Mouse (Mus musculus): ENCODE measurements at regions not wholly inside any gene's neighbourhood (a gene's known extent, or its start where the extent isn't known, plus 50 kb on each side); places are given as distances from the start of the nearest gene placed in this dataset.

DNA sequence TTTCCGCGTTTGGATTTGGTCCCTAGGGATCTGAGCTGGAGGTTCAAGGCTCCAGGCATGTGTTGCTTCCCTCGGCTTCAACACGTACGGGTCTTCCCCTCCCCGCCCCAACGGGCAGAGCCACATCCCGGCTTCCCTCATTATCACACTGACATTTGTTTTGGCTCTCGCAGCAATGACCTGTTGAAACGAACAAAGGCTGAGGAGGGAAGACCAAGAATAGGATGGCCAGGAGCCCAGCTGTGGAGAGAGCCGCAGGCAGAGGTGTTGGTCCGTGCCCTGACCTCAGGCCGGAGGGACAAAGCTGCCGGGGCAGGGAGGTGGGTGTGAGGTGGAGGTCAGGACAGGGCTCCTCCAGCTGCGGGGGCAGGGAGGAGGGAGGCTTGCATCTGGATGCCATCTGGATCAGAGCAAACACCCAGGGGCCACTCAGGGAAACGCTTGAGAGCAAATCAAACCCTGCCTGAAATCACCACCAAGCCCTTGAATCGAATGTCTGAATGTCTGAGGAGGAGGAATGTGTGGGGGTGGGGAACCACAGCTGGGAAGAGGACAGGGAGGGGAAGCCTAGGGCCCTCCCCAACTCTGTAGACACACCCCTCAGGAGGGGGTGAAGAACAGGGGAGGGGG is 145.6 kb downstream of the Vegfa start:
- Histone ChIP-seq H3K27me3 (ENCODE audit: control insufficient read depth, insufficient read depth, insufficient read length) (no peaks in the 10 kb centered on the region), H3K36me3 (ENCODE audit: control insufficient read depth, insufficient read depth) (no peaks in the 10 kb centered on the region), H3K4me3 (ENCODE audit: insufficient read depth, poor library complexity, severe bottlenecking) (no peak overlapping the region), H3ac (ENCODE audit: control insufficient read depth, insufficient read length, low read depth) (no peak overlapping the region), H3K79me2 (ENCODE audit: control insufficient read depth, insufficient read depth) (no peaks in the 10 kb centered on the region), H3K79me3 (ENCODE audit: low read depth) (no peaks in the 10 kb centered on the region)
- TF ChIP-seq FOSL1 (IDR thresholded peaks at IDR 0.05; ENCODE audit: insufficient read depth, low read length, poor library complexity, severe bottlenecking) (no peak), CEBPB (IDR thresholded peaks at IDR 0.05; ENCODE audit: low read depth) (no peak), CTCF (IDR thresholded peaks at IDR 0.05; ENCODE audit: control insufficient read depth, insufficient read depth, insufficient read length) (no peak), MYOG (IDR thresholded peaks at IDR 0.05; ENCODE audit: control insufficient read depth, extremely low read depth, insufficient read length) (no peak), USF1 (IDR thresholded peaks at IDR 0.05; ENCODE audit: low read depth) (no peak), MAX (IDR thresholded peaks at IDR 0.05) (no peak), MYOD1 (IDR thresholded peaks at IDR 0.05; ENCODE audit: control insufficient read depth, insufficient read length, low read depth) (no peak)

DNA sequence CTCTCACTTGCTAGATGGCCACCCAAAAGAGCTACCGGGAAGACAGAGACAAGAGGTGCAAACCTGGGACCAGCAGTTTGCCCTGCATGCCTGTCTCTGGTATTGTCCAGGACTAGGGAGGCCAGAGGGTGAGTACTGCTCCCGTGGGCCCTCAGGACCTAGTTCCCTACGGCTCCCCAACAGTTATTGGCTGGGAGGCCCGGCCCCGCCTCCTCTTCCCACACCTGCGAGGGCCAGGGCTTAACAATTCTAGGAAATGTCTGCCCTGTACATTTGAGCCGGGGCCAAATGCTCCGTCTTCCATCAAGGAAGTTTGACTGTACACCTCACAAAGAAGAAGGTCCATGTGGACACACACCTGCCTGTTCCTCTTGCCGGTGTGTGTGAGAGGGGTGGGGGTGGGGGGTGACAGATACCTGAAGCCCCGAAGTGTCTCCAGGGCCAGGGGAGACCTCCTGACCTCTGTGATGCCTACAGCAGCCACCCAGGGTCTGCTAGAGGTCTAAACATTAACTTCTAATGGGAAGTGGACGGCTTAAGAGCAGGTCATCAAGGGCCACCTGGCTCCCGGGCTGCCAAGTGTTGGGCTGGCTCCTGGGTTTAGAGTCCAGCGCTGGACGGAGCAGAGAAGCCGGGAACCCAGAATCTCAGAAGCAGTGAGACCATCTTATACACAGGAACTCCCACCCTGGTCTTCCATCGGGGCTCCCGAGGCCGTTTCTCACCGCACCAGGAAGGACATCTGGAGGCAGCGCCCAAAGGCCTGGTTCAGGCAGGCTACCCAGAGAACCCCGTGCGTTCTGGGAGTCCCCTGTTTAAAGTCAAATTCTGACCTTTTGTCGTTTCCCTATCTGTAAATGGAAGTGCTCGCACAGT is 146.5 kb downstream of the Vegfa start:
- H3K4me3 ChIP-seq (ENCODE audit: insufficient read depth, poor library complexity, severe bottlenecking): no peak overlapping the region

DNA sequence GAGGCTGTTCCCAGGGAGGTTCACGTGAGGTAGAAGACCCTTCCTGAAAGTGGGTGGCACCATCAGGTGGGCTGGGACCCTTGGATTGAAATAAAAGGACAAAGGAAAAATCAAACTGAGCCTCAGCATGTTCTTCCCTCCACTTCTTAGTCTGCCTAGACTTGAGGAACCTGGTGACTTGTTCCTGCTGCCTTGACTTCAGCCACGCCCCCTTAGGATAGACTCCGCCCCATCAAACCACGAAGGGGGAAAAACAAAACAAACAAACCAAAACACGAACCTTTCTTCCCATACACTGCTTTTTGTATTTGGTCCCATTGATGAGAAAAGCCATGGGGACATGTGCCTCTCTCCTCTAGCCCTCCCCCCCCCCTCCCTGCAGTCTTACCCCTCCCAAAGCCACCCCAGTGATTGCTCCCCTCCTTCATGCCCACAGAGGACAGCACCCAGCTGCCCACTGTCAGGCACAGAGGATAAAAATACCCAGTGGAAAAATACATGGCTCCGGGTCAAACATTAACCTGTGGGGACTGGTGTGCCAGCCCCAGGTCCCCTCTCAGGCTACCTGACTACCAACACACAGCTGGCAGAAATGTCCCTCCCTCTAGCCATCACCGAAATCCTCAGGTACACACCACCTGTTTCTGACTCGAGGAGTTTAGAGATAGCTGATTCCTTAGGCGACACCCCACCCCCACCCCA is 148.0 kb downstream of the Vegfa start:
- no peaks in the 10 kb centered on the region for H3K36me3 ChIP-seq (ENCODE audit: control insufficient read depth, insufficient read depth)
- H3K27me3 ChIP-seq (ENCODE audit: control insufficient read depth, insufficient read depth, insufficient read length): no peaks in the 10 kb centered on the region
- no peaks in the 10 kb centered on the region for H3K79me3 ChIP-seq (ENCODE audit: low read depth)
- no peak overlapping the region for H3K4me3 ChIP-seq (ENCODE audit: insufficient read depth, poor library complexity, severe bottlenecking)
- H3ac ChIP-seq (ENCODE audit: control insufficient read depth, insufficient read length, low read depth): no peak overlapping the region
- H3K79me2 ChIP-seq (ENCODE audit: control insufficient read depth, insufficient read depth): no peaks in the 10 kb centered on the region
- TF ChIP-seq MAX (IDR thresholded peaks at IDR 0.05): no peak
- no peak for TF ChIP-seq CEBPB (IDR thresholded peaks at IDR 0.05; ENCODE audit: low read depth)
- no peak for TF ChIP-seq MYOD1 (IDR thresholded peaks at IDR 0.05; ENCODE audit: control insufficient read depth, insufficient read length, low read depth)
- no peak for TF ChIP-seq CTCF (IDR thresholded peaks at IDR 0.05; ENCODE audit: control insufficient read depth, insufficient read depth, insufficient read length)
- TF ChIP-seq FOSL1 (IDR thresholded peaks at IDR 0.05; ENCODE audit: insufficient read depth, low read length, poor library complexity, severe bottlenecking): no peak
- TF ChIP-seq MYOG (IDR thresholded peaks at IDR 0.05; ENCODE audit: control insufficient read depth, extremely low read depth, insufficient read length): no peak
- no peak for TF ChIP-seq USF1 (IDR thresholded peaks at IDR 0.05; ENCODE audit: low read depth)

More for the DNA sequence above, 146.5 kb downstream of the Vegfa start:
- H3K36me3 ChIP-seq (ENCODE audit: control insufficient read depth, insufficient read depth): no peaks in the 10 kb centered on the region
- no peaks in the 10 kb centered on the region for H3K79me2 ChIP-seq (ENCODE audit: control insufficient read depth, insufficient read depth)
- H3K27me3 ChIP-seq (ENCODE audit: control insufficient read depth, insufficient read depth, insufficient read length): no peaks in the 10 kb centered on the region
- TF ChIP-seq CTCF (IDR thresholded peaks at IDR 0.05; ENCODE audit: control insufficient read depth, insufficient read depth, insufficient read length): no peak
- no peak for TF ChIP-seq CEBPB (IDR thresholded peaks at IDR 0.05; ENCODE audit: low read depth)
- no peak for TF ChIP-seq FOSL1 (IDR thresholded peaks at IDR 0.05; ENCODE audit: insufficient read depth, low read length, poor library complexity, severe bottlenecking)
- TF ChIP-seq MYOG (IDR thresholded peaks at IDR 0.05; ENCODE audit: control insufficient read depth, extremely low read depth, insufficient read length): no peak
- no peak for TF ChIP-seq MAX (IDR thresholded peaks at IDR 0.05)
- TF ChIP-seq MYOD1 (IDR thresholded peaks at IDR 0.05; ENCODE audit: control insufficient read depth, insufficient read length, low read depth): no peak
- no peak for TF ChIP-seq USF1 (IDR thresholded peaks at IDR 0.05; ENCODE audit: low read depth)
- H3ac ChIP-seq (ENCODE audit: control insufficient read depth, insufficient read length, low read depth): no peak overlapping the region
- no peaks in the 10 kb centered on the region for H3K79me3 ChIP-seq (ENCODE audit: low read depth)

DNA sequence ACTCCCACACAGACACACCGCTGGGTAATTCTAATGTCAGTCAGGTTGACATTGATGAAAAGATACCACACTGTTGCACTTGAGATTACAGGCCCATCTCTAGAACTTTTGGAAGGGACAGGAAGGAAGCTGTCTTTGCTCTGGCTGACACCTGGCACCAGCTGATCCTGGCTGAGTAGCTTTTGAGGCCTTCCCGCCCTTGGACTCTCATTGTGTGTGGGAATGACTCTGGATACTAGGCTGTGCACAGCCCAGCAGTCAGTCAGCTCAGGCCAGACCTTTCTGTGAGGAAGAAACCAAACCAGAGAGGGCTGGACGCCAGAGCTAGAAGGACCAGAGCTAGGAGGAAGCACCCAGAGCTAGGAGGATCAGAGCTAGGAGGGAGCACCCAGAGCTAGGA is 149.0 kb upstream of the 1600014C23Rik start:
- Histone ChIP-seq H3ac (ENCODE audit: control insufficient read depth, insufficient read length, low read depth) (no peak overlapping the region), H3K36me3 (ENCODE audit: control insufficient read depth, insufficient read depth) (no peaks in the 10 kb centered on the region), H3K79me2 (ENCODE audit: control insufficient read depth, insufficient read depth) (no peaks in the 10 kb centered on the region), H3K79me3 (ENCODE audit: low read depth) (no peaks in the 10 kb centered on the region), H3K4me3 (ENCODE audit: insufficient read depth, poor library complexity, severe bottlenecking) (no peak overlapping the region), H3K27me3 (ENCODE audit: control insufficient read depth, insufficient read depth, insufficient read length) (no peaks in the 10 kb centered on the region)
- TF ChIP-seq USF1 (IDR thresholded peaks at IDR 0.05; ENCODE audit: low read depth) (no peak), CEBPB (IDR thresholded peaks at IDR 0.05; ENCODE audit: low read depth) (no peak)

DNA sequence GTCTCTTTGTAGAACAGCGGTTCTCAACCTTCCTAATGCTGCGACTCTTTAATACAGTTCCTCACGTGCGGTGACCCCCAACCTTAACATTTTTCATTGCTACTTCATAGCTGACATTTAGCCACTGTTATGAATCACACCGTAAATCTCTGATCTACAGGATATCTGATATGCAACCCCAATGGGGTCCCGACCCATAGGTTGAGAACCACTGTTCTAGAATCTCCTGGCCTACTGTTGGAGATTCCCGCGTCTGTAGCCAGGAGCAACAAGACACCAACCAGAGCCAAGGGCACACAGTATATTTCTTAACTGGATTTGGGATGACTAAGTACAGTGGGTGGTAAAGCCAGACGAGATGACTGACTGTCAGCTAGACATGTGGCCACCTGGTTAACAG is 147.6 kb upstream of the 1600014C23Rik start:
- Histone ChIP-seq H3K27me3 (ENCODE audit: control insufficient read depth, insufficient read depth, insufficient read length) (no peaks in the 10 kb centered on the region), H3K79me2 (ENCODE audit: control insufficient read depth, insufficient read depth) (no peaks in the 10 kb centered on the region), H3K4me3 (ENCODE audit: insufficient read depth, poor library complexity, severe bottlenecking) (no peak overlapping the region), H3K36me3 (ENCODE audit: control insufficient read depth, insufficient read depth) (no peaks in the 10 kb centered on the region), H3ac (ENCODE audit: control insufficient read depth, insufficient read length, low read depth) (no peak overlapping the region), H3K79me3 (ENCODE audit: low read depth) (no peaks in the 10 kb centered on the region)
- TF ChIP-seq CTCF (IDR thresholded peaks at IDR 0.05; ENCODE audit: control insufficient read depth, insufficient read depth, insufficient read length) (no peak), MYOG (IDR thresholded peaks at IDR 0.05; ENCODE audit: control insufficient read depth, extremely low read depth, insufficient read length) (no peak), FOSL1 (IDR thresholded peaks at IDR 0.05; ENCODE audit: insufficient read depth, low read length, poor library complexity, severe bottlenecking) (no peak), MYOD1 (IDR thresholded peaks at IDR 0.05; ENCODE audit: control insufficient read depth, insufficient read length, low read depth) (no peak), USF1 (IDR thresholded peaks at IDR 0.05; ENCODE audit: low read depth) (no peak), MAX (IDR thresholded peaks at IDR 0.05) (no peak), CEBPB (IDR thresholded peaks at IDR 0.05; ENCODE audit: low read depth) (no peak)
